17 mouse cellular contexts compared by ENCODE assay signal in the genomic region with DNA sequence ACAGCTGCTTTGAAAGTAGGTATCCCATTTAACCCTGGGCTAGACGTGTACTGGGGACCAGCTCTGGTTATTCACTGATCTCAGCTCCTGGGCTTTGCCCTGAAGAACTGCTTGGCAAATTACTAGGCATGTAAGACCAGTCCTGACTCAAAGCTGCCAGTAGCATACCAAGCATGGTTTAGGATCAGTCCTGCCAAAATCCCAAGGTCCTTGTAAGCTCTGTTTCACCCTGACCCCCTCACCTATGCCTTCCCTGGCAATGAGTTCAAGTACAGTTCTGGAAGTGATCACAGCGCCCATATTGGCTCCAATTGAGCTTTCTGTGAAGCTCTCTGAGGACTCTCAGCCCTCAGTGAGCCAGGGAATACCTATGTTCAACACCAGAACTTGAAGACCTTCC.
A peak's percentile ranks its signal among the peaks of the same experiment; 100 is the strongest.
DNase-seq lines count a peak whose midpoint lies in the region; ATAC-seq and TF ChIP-seq lines count a peak whose summit lies in the region.
"Had no signal": no experiment of that assay in that cellular context is flagged by ENCODE, and none has a peak within 500 bp of the region (broad histone marks: within the 10 kb centered on the region; RNA-seq: fewer than 3 reads in every experiment).

No protein-coding gene starts in this region.

- peak; percentile 41 for DNase-seq in kidney, adult 2 months
- peak; percentile 75 for DNase-seq in midbrain, embryonic 11.5 days (ENCODE audit: low spot score, missing footprints)
- peak; percentile 14 for DNase-seq in adrenal gland, postnatal 10 days
- no peak for DNase-seq in layer of hippocampus, postnatal 36 days
- DNase-seq: cerebellum, adult 11-12 months; cerebellum, adult 9-10 months; cerebellum, postnatal 25 days; gastrocnemius, postnatal 36 days; heart, adult 11 months; heart, postnatal 36 days had no signal

- H3K36me3 ChIP-seq in kidney, adult 2 months (ENCODE audit: control insufficient read depth, insufficient read depth, low read length): no peaks in the 10 kb centered on the region
- H3K36me3 ChIP-seq in kidney, embryonic 15.5 days: no peaks in the 10 kb centered on the region
- H3K36me3 ChIP-seq in midbrain, embryonic 11.5 days (ENCODE audit: control insufficient read depth, insufficient read depth, low read length): no peaks in the 10 kb centered on the region
- H3K36me3 ChIP-seq in midbrain, embryonic 16.5 days (ENCODE audit: control insufficient read depth, insufficient read depth, low read length): no peaks in the 10 kb centered on the region
- H3K36me3 ChIP-seq: embryonic facial prominence, embryonic 12.5 days; forebrain, embryonic 15.5 days; heart, embryonic 13.5 days; hindbrain, embryonic 15.5 days had no signal

- 70% methylated on average over 2 of the region's 2 CpGs for WGBS in kidney, adult 2 months
- 80% methylated on average over 2 of the region's 2 CpGs for WGBS in kidney, embryonic 15.5 days
- 57% methylated on average over 2 of the region's 2 CpGs for WGBS in midbrain, embryonic 11.5 days
- 60% methylated on average over 2 of the region's 2 CpGs for WGBS in midbrain, embryonic 16.5 days

- ATAC-seq in kidney, embryonic 15.5 days (replicated peaks; ENCODE audit: low FRiP score): no peak
- no peak for ATAC-seq in midbrain, embryonic 11.5 days (ENCODE audit: low FRiP score)
- ATAC-seq in midbrain, embryonic 16.5 days: no peak
- no peak for ATAC-seq in cerebellum, adult (ENCODE audit: insufficient number of reproducible peaks, low FRiP score, low TSS enrichment)
- ATAC-seq: forebrain, embryonic 15.5 days had no signal

- H3K4me2 ChIP-seq in kidney, embryonic 15.5 days: no peak overlapping the region
- no peak overlapping the region for H3K4me2 ChIP-seq in midbrain, embryonic 11.5 days
- H3K4me2 ChIP-seq in midbrain, embryonic 16.5 days (ENCODE audit: low read length): no peak overlapping the region
- H3K4me2 ChIP-seq: embryonic facial prominence, embryonic 12.5 days; forebrain, embryonic 15.5 days; heart, embryonic 13.5 days; hindbrain, embryonic 15.5 days had no signal

- no peaks in the 10 kb centered on the region for H3K27me3 ChIP-seq in kidney, adult 2 months (replicated peaks; ENCODE audit: control insufficient read depth, insufficient read depth, low read length)
- H3K27me3 ChIP-seq in kidney, embryonic 15.5 days: no peaks in the 10 kb centered on the region
- no peaks in the 10 kb centered on the region for H3K27me3 ChIP-seq in midbrain, embryonic 11.5 days (ENCODE audit: control insufficient read depth, insufficient read depth, low read length)
- H3K27me3 ChIP-seq in midbrain, embryonic 16.5 days (ENCODE audit: control insufficient read depth, insufficient read depth, low read depth, low read length): no peaks in the 10 kb centered on the region
- H3K27me3 ChIP-seq: embryonic facial prominence, embryonic 12.5 days; forebrain, embryonic 15.5 days; hindbrain, embryonic 15.5 days had no signal

- H3K9me3 ChIP-seq in kidney, embryonic 15.5 days (replicated peaks): no peaks in the 10 kb centered on the region
- no peaks in the 10 kb centered on the region for H3K9me3 ChIP-seq in midbrain, embryonic 11.5 days (ENCODE audit: control insufficient read depth, low read length)
- no peaks in the 10 kb centered on the region for H3K9me3 ChIP-seq in midbrain, embryonic 16.5 days (replicated peaks; ENCODE audit: control insufficient read depth, low read length, poor library complexity, severe bottlenecking)
- H3K9me3 ChIP-seq: embryonic facial prominence, embryonic 12.5 days; forebrain, embryonic 15.5 days; heart, embryonic 13.5 days; hindbrain, embryonic 15.5 days had no signal

- no peaks in the 10 kb centered on the region; the same call in 1 of the 2 replicates for H3K4me1 ChIP-seq in kidney, adult 2 months (ENCODE audit: control insufficient read depth, insufficient read depth, low read length)
- H3K4me1 ChIP-seq in kidney, embryonic 15.5 days: no peaks in the 10 kb centered on the region
- no peaks in the 10 kb centered on the region for H3K4me1 ChIP-seq in midbrain, embryonic 11.5 days (ENCODE audit: control insufficient read depth, insufficient read depth, low read length)
- peaks cover 7% of the 10 kb centered on the region for H3K4me1 ChIP-seq in midbrain, embryonic 16.5 days (ENCODE audit: control insufficient read depth, insufficient read depth, low read length)
- H3K4me1 ChIP-seq: embryonic facial prominence, embryonic 12.5 days; heart, embryonic 13.5 days had no signal

- no peak overlapping the region for H3K27ac ChIP-seq in kidney, adult 2 months (ENCODE audit: insufficient read depth, low read depth, low read length)
- no peak overlapping the region for H3K27ac ChIP-seq in kidney, embryonic 15.5 days
- H3K27ac ChIP-seq in midbrain, embryonic 11.5 days (ENCODE audit: low read depth, low read length): no peak overlapping the region
- H3K27ac ChIP-seq in midbrain, embryonic 16.5 days (ENCODE audit: low read length): no peak overlapping the region
- H3K27ac ChIP-seq: embryonic facial prominence, embryonic 12.5 days; forebrain, embryonic 15.5 days; heart, embryonic 13.5 days; hindbrain, embryonic 15.5 days had no signal

- no peak for TF ChIP-seq POLR2A in kidney, adult 2 months (IDR thresholded peaks at IDR 0.05; ENCODE audit: low read depth, low read length)

- H3K9ac ChIP-seq in kidney, embryonic 15.5 days: no peak overlapping the region
- no peak overlapping the region for H3K9ac ChIP-seq in midbrain, embryonic 11.5 days (ENCODE audit: low read length)
- H3K9ac ChIP-seq in midbrain, embryonic 16.5 days (ENCODE audit: low read depth, low read length): no peak overlapping the region
- H3K9ac ChIP-seq: embryonic facial prominence, embryonic 12.5 days; forebrain, embryonic 15.5 days; heart, embryonic 13.5 days; hindbrain, embryonic 15.5 days had no signal

- no peak overlapping the region for H3K4me3 ChIP-seq in kidney, adult 2 months (ENCODE audit: insufficient read depth, low read depth, low read length)
- H3K4me3 ChIP-seq in kidney, embryonic 15.5 days (replicated peaks): no peak overlapping the region
- H3K4me3 ChIP-seq in midbrain, embryonic 11.5 days (ENCODE audit: low read depth, low read length): no peak overlapping the region
- H3K4me3 ChIP-seq in midbrain, embryonic 16.5 days (ENCODE audit: low read depth, low read length): no peak overlapping the region
- H3K4me3 ChIP-seq: embryonic facial prominence, embryonic 12.5 days; forebrain, embryonic 15.5 days; heart, embryonic 13.5 days; hindbrain, embryonic 15.5 days had no signal

- no peak for TF ChIP-seq CTCF in kidney, adult 2 months (conservative IDR thresholded peaks at IDR 0.05; ENCODE audit: insufficient read depth, insufficient read length, low read depth, low read length)

Comparison
In these comparisons a context has a peak if more than half of its experiments do, and no peak if none do; other contexts are left out.
1. DNase-seq: peak in kidney, adult 2 months (single experiment), midbrain, embryonic 11.5 days (single experiment) and adrenal gland, postnatal 10 days (single experiment); none in layer of hippocampus, postnatal 36 days (0 of 2).